Mouse (Mus musculus) liver, postnatal 0 days (tissue): ENCODE data around the gene Olfr1446.

ENCODE experiments used
- CTCF ChIP-seq: sonication (generic); IDR thresholded peaks from 2 replicates; pipeline ENCODE4 v1.5.1; 2016; ENCODE audit warnings: antibody characterized with exemption, low read depth
- EP300 ChIP-seq: IDR thresholded peaks from 2 replicates; pipeline ENCODE4 v1.6.1; 2016; ENCODE audit warnings: antibody characterized with exemption, low read depth, mild to moderate bottlenecking

DNA sequence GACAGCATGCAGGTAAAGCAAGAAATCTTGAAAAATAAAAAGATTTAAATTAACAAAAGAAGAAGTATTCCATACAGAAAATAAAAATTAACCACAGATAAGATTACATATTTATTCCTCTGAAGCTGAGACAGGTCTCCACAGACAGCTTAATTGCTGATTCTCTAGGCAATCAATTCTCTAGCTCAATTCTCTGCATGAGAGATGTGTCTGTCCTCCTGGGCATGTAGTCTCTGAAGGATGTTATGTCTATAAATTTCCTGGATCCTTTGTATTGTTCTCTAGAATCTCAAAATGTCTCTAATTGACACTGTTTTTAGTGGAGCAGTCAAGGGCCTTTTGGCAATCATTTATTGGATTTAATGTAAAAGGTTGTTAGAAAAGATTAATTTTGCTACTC is 37.2 kb upstream of the Olfr1446 start, which contains the start of gene Olfr1449:
- TF ChIP-seq CTCF (no peak), EP300 (no peak)
